Mouse (Mus musculus): Measurements from ENCODE around the gene Antxr2.

DNA sequence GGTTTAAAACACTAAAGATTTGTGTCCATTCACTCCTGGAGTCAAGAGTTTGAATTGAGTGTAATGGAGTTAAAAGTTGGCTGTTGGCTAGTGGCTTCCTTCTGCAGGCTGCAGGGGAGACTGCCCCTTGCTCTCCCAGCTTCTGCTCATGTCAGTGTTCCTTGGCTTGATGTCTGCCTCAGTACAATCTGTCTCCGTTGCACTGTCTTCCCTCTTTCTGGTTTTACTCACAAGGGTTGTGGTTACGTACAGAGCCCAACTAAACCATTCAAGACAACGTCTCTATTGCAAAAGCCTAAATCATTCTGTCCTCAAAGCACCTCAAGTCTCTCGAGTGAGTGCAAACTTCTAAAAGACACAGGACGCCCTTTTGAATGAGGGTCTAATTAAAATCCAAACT is 73.3 kb downstream of the Antxr2 start:
- TF ChIP-seq POLR2A (IDR thresholded peaks at IDR 0.05; ENCODE audit: insufficient read length, low read depth): no peak
- no peak for TF ChIP-seq USF1 (IDR thresholded peaks at IDR 0.05; ENCODE audit: low read depth)
- TF ChIP-seq TCF12 (IDR thresholded peaks at IDR 0.05; ENCODE audit: insufficient read depth, poor library complexity, severe bottlenecking): no peak
- no peak for TF ChIP-seq POLR2AphosphoS2 (IDR thresholded peaks at IDR 0.05; ENCODE audit: insufficient read length, low read depth)
- no peak for TF ChIP-seq MYOG (IDR thresholded peaks at IDR 0.05; ENCODE audit: control insufficient read depth in 1 of 3, insufficient read depth in 1 of 3, insufficient read length in 2 of 3, low read depth in 2 of 3)
